Mouse (Mus musculus) hindbrain, embryonic 16.5 days (tissue): ENCODE results near the gene Aldh6a1. TPM values are rescaled to one million over a fixed set of nuclear protein-coding genes. Genes with fewer than 3 reads are reported as not detected.

Source experiments
- ATAC-seq: fragments of 200-750 bp; cut with Nextera tagmentation; 2 replicates; pipeline ENCODE4 v1.8.0; 2017; ENCODE audit warnings: moderate TSS enrichment, moderate library complexity
- H3K27ac ChIP-seq: fragments of 300-500 bp; sonication (generic); 2 replicates; pipeline ENCODE4 v1.5.1; 2014; ENCODE audit warnings: low read depth, mild to moderate bottlenecking, control low read depth, low read length, moderate library complexity
- H3K27me3 ChIP-seq: fragments of 300-500 bp; sonication (generic); replicated peaks from 2 replicates; pipeline ENCODE4 v1.6.1; 2014; ENCODE audit warnings: low read length; ENCODE audit not compliant: control insufficient read depth, insufficient read depth
- H3K36me3 ChIP-seq: fragments of 300-500 bp; sonication (generic); 2 replicates; pipeline ENCODE4 v1.6.1; 2014; ENCODE audit warnings: mild to moderate bottlenecking, low read length, moderate library complexity, mixed read lengths; ENCODE audit not compliant: control insufficient read depth, insufficient read depth
- H3K4me1 ChIP-seq: fragments of 300-500 bp; sonication (generic); 2 replicates; pipeline ENCODE4 v1.6.1; 2014; ENCODE audit warnings: low read depth, low read length; ENCODE audit not compliant: control insufficient read depth, insufficient read depth
- H3K4me2 ChIP-seq: fragments of 300-500 bp; sonication (generic); 2 replicates; pipeline ENCODE4 v1.6.1; 2014; ENCODE audit warnings: mild to moderate bottlenecking, low read length, control low read depth, moderate library complexity
- H3K4me3 ChIP-seq: fragments of 300-500 bp; sonication (generic); 2 replicates; pipeline ENCODE4 v1.5.1; 2014; ENCODE audit warnings: mild to moderate bottlenecking, low read length, control low read depth, moderate library complexity
- H3K9ac ChIP-seq: fragments of 300-500 bp; sonication (generic); 2 replicates; pipeline ENCODE4 v1.6.1; 2014; ENCODE audit warnings: low read depth, mild to moderate bottlenecking, control low read depth, low read length, moderate library complexity
- H3K9me3 ChIP-seq: fragments of 300-500 bp; sonication (generic); 2 replicates; pipeline ENCODE4 v1.6.1; 2014; ENCODE audit warnings: mild to moderate bottlenecking, low read length, moderate library complexity; ENCODE audit not compliant: control insufficient read depth
- WGBS: fragments of 180-500 bp; shearing (Covaris S2); extraction: QIAGEN DNeasy Blood & Tissue Kit; methylation state at CpG from one replicate; pipeline ENCODE4 v1.1.7; 2014; 5-methylcytosine and 5-hydroxymethylcytosine counted together
- polyA plus RNA-seq: library from polyadenylated mRNA; unstranded; fragments of >200 nt; fragmentation: Nextera tagmentation; extraction: Ambion mirVana; gene quantifications from 2 replicates; pipeline ENCODE4 v1.2.1, GENCODE M21; 2015

The Aldh6a1 gene
- polyA plus RNA-seq, 1 experiment from 2014 or later, result 41.8 TPM

- H3K27me3 ChIP-seq, result no peaks in the 10 kb centered on the region
- no peaks in the 10 kb centered on the region for H3K4me1 ChIP-seq
- no peak overlapping the region for H3K4me2 ChIP-seq
- no peaks in the 10 kb centered on the region for H3K9me3 ChIP-seq
- H3K36me3 ChIP-seq, result peaks cover 19% of the 10 kb centered on the region
- no peak overlapping the region for H3K9ac ChIP-seq
- no peak for ATAC-seq
- 93% methylated on average over 5 of the region's 5 CpGs for WGBS
- H3K4me3 ChIP-seq, result no peak overlapping the region
- H3K27ac ChIP-seq, result no peak overlapping the region
Measured at GRCm38 (mm10) chr12:84461416-84461815, 10.6 kb upstream of the Aldh6a1 start.

- no peak overlapping the region for H3K9ac ChIP-seq
- no peak overlapping the region for H3K4me2 ChIP-seq
- peaks cover 19% of the 10 kb centered on the region for H3K36me3 ChIP-seq
- ATAC-seq, result no peak
- H3K4me3 ChIP-seq, result no peak overlapping the region
- no peak overlapping the region for H3K27ac ChIP-seq
- no peaks in the 10 kb centered on the region for H3K27me3 ChIP-seq
- no peaks in the 10 kb centered on the region for H3K4me1 ChIP-seq
- H3K9me3 ChIP-seq, result no peaks in the 10 kb centered on the region
- 55% methylated on average over 1 of the region's 1 CpGs for WGBS
Measured at GRCm38 (mm10) chr12:84459845-84460244, 9.0 kb upstream of the Aldh6a1 start.

GRCm38 (mm10) chr12:84456911-84457310 is 6.1 kb upstream of the Aldh6a1 start:
- Histone ChIP-seq H3K4me2 (no peak overlapping the region), H3K36me3 (peaks cover 13% of the 10 kb centered on the region), H3K4me1 (peaks cover 5% of the 10 kb centered on the region; the same call in 1 of the 2 replicates), H3K27ac (no peak overlapping the region), H3K9ac (no peak overlapping the region), H3K9me3 (no peaks in the 10 kb centered on the region), H3K27me3 (no peaks in the 10 kb centered on the region), H3K4me3 (no peak overlapping the region)
- ATAC-seq, result no peak
- 93% methylated on average over 3 of the region's 3 CpGs for WGBS

- H3K27me3 ChIP-seq, result no peaks in the 10 kb centered on the region; the same call in 1 of the 2 replicates
- peak overlapping the region; percentile 68 for H3K4me2 ChIP-seq
- peak overlapping the region; percentile 81 for H3K27ac ChIP-seq
- no peaks in the 10 kb centered on the region; the same call in 1 of the 2 replicates for H3K36me3 ChIP-seq
- ATAC-seq, result no peak
- no peaks in the 10 kb centered on the region for H3K9me3 ChIP-seq
- 3% methylated on average over 11 of the region's 11 CpGs for whole genome bisulfite sequencing
- H3K4me1 ChIP-seq, result peaks cover 12% of the 10 kb centered on the region
- peak overlapping the region; percentile 65 for H3K4me3 ChIP-seq
- H3K9ac ChIP-seq, result peak overlapping the region; percentile 67
Measured at GRCm38 (mm10) chr12:84451801-84452200, 997 bp upstream of the Aldh6a1 start.

GRCm38 (mm10) chr12:84450351-84450717 is 470 bp downstream of the Aldh6a1 start:
- H3K27ac ChIP-seq, result peak overlapping the region; percentile 81
- no peak for ATAC-seq
- H3K4me3 ChIP-seq, result peak overlapping the region; percentile 65
- H3K27me3 ChIP-seq, result no peaks in the 10 kb centered on the region; the same call in 1 of the 2 replicates
- no peaks in the 10 kb centered on the region for H3K36me3 ChIP-seq
- peaks cover 12% of the 10 kb centered on the region for H3K4me1 ChIP-seq
- WGBS, result 0% methylated on average over 6 of the region's 6 CpGs
- H3K9me3 ChIP-seq, result no peaks in the 10 kb centered on the region
- H3K9ac ChIP-seq, result peak overlapping the region; percentile 72
- H3K4me2 ChIP-seq, result peak overlapping the region; percentile 90

- H3K4me1 ChIP-seq, result peaks cover 12% of the 10 kb centered on the region
- 40% methylated on average over 10 of the region's 10 CpGs for WGBS
- H3K9ac ChIP-seq, result peak overlapping the region; percentile 72; the same call in 1 of the 2 replicates
- peak overlapping the region; percentile 81; the same call in 1 of the 2 replicates for H3K27ac ChIP-seq
- ATAC-seq, result no peak
- H3K27me3 ChIP-seq, result no peaks in the 10 kb centered on the region; the same call in 1 of the 2 replicates
- H3K4me3 ChIP-seq, result peak overlapping the region; percentile 65
- H3K4me2 ChIP-seq, result peak overlapping the region; percentile 90
- H3K36me3 ChIP-seq, result no peaks in the 10 kb centered on the region
- no peaks in the 10 kb centered on the region for H3K9me3 ChIP-seq
Measured at GRCm38 (mm10) chr12:84449887-84450286, 917 bp downstream of the Aldh6a1 start.

- Histone ChIP-seq H3K4me2 (no peak overlapping the region), H3K4me3 (no peak overlapping the region), H3K9ac (no peak overlapping the region), H3K9me3 (no peaks in the 10 kb centered on the region), H3K27ac (no peak overlapping the region), H3K27me3 (no peaks in the 10 kb centered on the region; the same call in 1 of the 2 replicates), H3K36me3 (no peaks in the 10 kb centered on the region), H3K4me1 (peaks cover 12% of the 10 kb centered on the region)
- no peak for ATAC-seq
- 87% methylated on average over 6 of the region's 6 CpGs for WGBS
Measured at GRCm38 (mm10) chr12:84448181-84448580, 2.6 kb downstream of the Aldh6a1 start.

GRCm38 (mm10) chr12:84447386-84447785 is 3.4 kb downstream of the Aldh6a1 start:
- 81% methylated on average over 1 of the region's 1 CpGs for WGBS
- ATAC-seq, result no peak
- Histone ChIP-seq H3K9ac (no peak overlapping the region), H3K4me2 (no peak overlapping the region), H3K4me3 (no peak overlapping the region), H3K4me1 (peaks cover 10% of the 10 kb centered on the region), H3K9me3 (no peaks in the 10 kb centered on the region), H3K36me3 (no peaks in the 10 kb centered on the region), H3K27ac (no peak overlapping the region), H3K27me3 (no peaks in the 10 kb centered on the region; the same call in 1 of the 2 replicates)

- no peak for ATAC-seq
- H3K4me3 ChIP-seq, result no peak overlapping the region
- WGBS, result 78% methylated on average over 4 of the region's 4 CpGs
Measured at GRCm38 (mm10) chr12:84442526-84442925, 8.3 kb downstream of the Aldh6a1 start.

More at GRCm38 (mm10) chr12:84442526-84442925, 8.3 kb downstream of the Aldh6a1 start:
- H3K36me3 ChIP-seq, result peaks cover 4% of the 10 kb centered on the region; the same call in 1 of the 2 replicates
- no peak overlapping the region for H3K9ac ChIP-seq
- H3K4me2 ChIP-seq, result no peak overlapping the region
- H3K27ac ChIP-seq, result no peak overlapping the region
- no peaks in the 10 kb centered on the region for H3K9me3 ChIP-seq
- no peaks in the 10 kb centered on the region for H3K4me1 ChIP-seq
- H3K27me3 ChIP-seq, result no peaks in the 10 kb centered on the region
